Mouse (Mus musculus) C2C12 (cell line): Measurements from ENCODE around the gene Shbg.

Experiments used
- CTCF ChIP-seq: IDR thresholded peaks from one replicate; pipeline ENCODE4 v1.5.1; 2011; ENCODE audit not compliant: control insufficient read depth, insufficient read depth, insufficient read length
- MYOD1 ChIP-seq: IDR thresholded peaks from one replicate; pipeline ENCODE4 v1.6.1; 2011; ENCODE audit warnings: low read depth; ENCODE audit not compliant: control insufficient read depth, insufficient read length
- USF1 ChIP-seq: IDR thresholded peaks from one replicate; pipeline ENCODE4 v1.6.1; 2011; ENCODE audit warnings: low read depth, mild to moderate bottlenecking, control low read depth, moderate library complexity

GRCm38 (mm10) chr11:69635471-69635870 lies 17.8 kb upstream of the Shbg start:
- TF ChIP-seq MYOD1 (no peak), CTCF (no peak), USF1 (no peak)
